Mouse (Mus musculus): ENCODE results near the gene Ngef.

DNA sequence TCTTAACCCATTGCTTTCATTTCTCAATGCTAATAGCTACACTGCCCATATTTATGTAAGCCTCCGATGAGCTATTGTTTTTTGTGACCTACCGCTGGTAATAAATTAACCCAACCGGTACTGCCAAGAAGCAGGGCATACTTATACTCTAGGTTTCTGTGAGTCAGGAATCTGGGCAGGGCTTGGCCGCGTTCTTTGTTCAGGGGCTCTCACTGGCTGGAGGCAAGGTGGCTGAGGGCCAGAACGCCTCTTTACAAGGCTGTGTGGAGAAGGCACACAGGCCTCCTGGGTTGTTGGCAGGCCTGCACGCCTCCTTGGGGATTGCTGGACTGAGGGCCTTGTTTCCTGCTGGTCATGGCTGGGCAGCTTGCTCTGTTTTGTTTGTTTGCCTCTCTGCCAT lies 1.1 kb upstream of the Ngef start:
- no peak for TF ChIP-seq POLR2A (IDR thresholded peaks at IDR 0.05; ENCODE audit: extremely low read depth, insufficient read depth, low read length)
- TF ChIP-seq CTCF (IDR thresholded peaks at IDR 0.05; ENCODE audit: extremely low read depth, insufficient read depth, low read length): no peak
